Mouse (Mus musculus): ENCODE results near the gene Fcgr1.
"Not testable (repeated sequence)": the region's sequence is repeated elsewhere in the genome, so short reads cannot be mapped to it uniquely, and the experiment has no call there.

The Fcgr1 gene

DNA sequence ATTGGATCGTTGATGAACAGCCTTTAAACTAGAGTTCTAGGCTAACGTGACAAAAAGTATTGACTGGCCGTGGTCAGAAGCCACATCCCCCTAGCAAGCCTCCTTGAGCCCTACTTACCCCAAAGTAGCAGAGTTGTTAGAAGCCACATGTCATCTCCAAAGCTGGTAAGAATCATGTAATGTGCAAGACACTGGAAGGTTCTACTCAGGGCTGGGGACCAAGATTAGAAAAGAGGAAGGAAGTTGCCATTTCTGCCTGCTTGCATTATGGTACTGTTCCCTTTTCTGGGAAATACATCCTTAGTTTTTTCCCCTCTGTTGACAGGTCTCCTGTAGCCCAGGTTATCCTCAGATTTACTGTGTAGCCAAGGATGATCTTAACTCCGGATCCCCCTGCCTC, at the start of gene Fcgr1:
Gene Fcgr1, minus strand, starts transcription at position 183 of the 400 bp plus-strand sequence.
- DNase-seq: no peak

DNA sequence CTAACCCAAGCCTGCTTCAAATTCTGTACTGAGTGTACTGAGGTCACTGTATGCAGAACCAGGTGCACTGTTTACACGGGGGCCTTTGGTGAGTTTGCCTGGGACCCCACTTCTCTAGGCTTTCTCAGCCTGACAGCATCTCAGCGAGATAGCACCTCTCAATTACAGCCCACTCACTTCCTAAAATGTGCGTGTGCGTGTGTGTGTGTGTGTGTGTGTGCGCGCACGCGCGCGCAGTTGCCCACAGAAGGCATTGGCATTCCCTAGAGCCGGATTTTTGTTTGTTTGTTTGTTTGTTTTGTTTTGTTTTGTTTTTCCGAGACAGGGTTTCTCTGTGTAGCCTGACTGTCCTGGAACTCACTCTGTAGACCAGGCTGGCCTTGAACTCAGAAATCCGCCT, 48.9 kb upstream of the Fcgr1 start:
- not testable (repeated sequence) for DNase-seq

DNA sequence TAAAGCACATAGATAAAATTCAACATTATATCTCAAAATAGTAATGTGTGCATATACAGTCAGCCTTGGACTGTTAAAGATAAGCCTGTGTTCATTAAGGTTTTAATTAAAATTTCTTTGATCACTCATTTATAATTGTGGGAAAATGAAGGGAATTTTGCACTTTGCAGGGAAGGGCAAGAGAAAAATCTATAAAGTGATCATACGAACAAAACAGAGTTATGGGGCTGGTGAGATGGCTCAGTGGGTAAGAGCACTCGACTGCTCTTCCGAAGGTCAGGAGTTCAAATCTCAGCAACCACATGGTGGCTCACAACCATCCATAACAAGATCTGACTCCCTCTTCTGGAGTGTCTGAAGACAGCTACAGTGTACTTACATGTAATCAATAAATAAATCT, 48.3 kb upstream of the Fcgr1 start:
- DNase-seq: not testable (repeated sequence)

DNA sequence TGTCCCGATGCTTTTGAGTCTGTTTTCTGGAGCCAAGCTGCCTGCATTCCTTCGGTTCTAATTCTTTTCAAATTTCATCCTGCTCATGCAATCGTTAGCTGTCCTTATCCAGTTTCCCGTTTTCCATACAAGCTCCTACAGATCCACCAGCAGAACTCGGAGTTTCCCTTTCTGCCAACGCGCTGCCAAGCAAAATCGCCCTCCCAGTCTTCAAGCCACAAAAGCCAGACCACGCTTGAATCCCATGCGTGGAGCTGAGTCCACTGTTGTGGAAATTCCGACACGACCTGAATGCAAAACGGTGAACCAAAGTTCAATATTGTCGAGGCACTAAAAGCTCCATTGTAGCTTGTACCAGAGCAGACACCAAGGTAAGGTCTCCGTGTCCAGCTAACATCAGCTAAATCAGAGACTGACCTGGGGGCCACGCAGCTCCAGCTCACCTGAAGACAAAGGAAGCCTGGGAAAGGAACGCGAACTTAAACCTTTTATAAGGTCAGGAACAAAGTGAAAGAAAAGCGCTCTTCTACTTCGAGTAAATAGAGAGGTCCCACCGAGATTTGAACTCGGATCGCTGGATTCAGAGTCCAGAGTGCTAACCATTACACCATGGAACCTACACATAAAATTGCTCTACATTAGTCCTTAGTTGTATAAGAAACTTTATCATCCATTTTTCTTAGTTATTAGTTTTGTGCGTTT, 47.0 kb upstream of the Fcgr1 start:
- no peak for DNase-seq

DNA sequence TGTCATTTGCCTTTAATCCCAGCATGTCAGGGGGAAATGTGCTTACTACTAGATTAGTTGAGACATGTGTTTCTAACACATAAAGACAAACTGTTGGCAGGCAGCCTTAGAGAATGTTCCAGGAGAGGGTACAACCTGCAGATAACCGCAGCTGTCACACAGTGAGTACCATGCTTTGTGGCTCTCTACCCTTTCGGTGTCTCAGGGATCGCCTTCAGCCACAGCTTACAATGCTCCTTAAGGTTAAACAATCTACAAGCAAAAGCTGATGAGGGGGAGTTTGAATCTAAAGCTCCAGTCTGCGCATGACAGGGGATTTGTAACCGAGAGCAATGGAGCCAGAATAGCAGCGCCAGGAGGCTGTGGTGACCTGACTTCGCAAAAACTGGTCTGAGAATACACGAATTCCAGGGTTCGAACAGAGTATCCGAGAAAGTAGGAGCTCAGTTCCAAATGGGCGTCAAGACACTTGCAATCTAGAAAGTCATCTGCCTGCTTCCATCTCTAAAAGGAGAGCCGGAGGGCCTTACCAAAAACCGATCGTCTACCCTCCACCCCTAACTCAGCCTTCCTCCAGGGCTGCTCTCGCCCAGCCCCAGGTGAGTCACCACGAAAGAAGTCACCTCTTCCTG, 45.2 kb upstream of the Fcgr1 start:
- DNase-seq: no peak

DNA sequence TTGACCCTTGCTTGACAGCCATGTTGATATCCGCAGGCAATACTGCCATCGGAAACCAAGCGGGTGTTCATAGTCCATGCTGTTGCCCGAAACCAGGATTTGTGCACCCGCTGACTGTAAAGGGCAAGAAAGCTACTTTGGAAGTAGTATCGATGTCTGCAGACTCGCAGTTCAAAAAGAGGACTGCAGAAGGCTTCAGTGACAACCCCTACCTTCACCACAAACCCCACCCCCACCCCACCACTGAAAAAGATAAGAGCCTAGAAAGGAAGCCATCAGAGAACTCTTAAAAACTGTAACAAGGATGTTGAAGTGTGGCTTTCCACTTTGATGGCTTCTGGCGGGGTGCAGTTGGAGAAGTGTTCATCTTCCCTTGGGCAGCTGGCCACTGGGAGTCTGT, 44.3 kb upstream of the Fcgr1 start:
- no peak for DNase-seq

DNA sequence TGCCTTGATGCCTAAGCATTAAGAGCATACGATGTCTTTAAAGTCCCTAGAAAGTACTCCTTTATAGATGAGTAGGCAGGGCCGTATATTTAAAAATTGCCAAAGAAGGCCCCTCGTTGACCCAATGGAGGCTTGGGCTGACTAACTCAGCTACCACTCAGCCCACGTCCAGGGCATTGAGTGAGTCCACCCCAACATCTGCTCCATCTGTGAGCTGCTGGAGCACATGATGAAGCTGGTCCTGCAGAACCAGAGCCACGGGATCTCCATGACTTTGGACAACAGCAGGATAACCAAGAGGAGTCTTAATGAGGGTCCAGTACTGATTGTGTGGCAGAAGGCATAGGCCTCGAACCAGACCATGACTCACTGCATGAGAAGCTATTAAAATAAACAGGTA, 43.5 kb upstream of the Fcgr1 start:
- no peak for DNase-seq

DNA sequence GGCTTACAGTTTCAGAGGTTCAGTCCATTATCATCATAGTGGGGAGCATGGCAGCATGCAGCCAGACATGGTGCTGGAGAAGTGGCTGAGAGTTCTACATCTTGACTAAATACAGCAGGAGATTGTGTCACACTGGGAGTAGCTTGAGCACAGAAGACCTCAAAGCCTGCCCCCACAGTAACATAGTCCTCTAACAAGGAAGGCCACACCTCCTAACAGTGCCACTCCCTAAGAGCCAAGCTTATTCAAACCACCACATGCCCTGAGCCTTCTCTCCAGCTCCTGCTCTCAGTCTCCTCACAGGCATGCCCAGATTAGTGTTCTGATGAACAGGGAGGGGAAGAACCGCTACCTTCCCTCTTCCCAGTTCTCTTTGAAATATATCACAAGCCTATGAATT, 42.9 kb upstream of the Fcgr1 start:
- no peak for DNase-seq

DNA sequence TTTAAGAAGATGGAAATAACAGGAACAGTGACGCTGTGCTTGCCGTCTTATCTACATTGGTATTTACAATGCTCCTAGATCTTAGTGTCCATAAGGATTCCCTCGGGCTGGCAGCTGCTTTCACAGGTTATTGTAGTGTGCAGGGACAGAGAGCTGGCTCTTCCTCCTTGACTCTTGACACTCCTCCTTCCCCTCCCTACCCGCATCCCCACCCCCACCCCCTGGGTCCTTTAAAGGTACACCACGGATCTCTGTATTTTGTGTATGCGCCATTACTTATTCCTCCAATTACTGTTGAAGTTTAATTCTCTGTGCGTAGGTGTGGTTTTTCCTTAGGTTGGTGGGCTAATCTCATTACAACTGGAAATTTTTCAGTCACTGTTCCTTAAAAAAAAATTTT, 41.8 kb upstream of the Fcgr1 start:
- DNase-seq: no peak

DNA sequence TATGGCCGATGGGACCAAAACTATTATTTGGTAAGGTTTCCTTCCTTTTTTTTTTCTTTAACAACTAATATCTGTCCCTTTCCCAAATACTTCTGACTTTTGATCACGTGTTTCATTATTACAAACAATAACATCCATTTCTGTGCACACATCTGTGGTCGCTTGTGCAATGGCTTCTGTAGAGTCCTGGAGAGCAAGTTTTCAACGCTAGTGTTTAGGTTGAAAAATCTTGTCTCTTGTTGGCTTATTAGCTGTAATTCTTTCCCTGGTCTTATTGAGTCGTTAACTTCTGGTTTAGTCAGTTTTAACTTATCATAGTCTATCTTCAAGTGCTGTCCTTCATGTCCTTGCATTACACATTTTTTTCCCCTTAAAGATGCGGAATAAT, 41.4 kb upstream of the Fcgr1 start:
- DNase-seq: no peak

DNA sequence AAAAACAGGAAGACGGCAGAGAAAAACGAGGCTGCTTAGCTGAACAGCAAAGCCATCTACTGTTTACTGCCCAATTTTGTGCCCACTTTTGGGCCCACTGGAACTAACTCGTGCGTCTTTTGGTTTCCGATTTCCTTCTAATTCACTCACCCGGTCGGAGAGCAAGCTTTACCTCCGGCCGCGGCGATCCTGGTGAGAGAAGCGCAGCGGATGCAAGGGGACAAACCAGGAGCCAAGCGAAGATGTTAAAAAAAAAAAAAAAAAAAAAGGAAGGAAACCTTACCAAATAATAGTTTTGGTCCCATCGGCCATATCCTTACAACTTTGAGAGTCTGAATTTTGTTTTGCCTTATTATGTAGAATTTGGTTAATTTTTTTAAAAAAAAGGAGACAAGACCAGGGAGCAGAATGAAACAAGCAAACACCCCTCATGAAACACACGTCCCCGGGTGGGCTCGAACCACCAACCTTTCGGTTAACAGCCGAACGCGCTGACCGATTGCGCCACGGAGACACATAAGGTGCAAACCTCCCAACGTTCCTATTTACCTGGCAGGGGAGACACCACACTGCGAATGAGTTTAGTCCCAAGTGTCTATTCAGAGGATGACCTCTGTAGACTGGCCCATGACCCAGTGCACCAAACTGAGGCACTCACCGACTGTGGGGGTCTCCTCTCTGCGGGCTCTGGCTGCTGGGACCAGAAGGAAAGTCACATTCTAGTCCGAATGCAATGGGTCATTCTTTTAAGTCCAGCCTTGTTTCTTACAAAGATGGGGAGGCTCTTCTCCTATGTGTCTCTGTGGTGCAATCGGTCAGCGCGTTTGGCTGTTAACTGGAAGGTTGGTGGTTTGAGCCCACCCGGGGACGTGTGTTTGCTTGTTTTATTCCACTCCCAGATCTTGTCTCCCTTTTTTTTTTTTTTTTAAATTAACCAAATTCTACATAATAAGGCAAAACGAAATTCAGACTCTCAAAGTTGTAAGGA, 40.7 kb upstream of the Fcgr1 start:
- no peak for DNase-seq

DNA sequence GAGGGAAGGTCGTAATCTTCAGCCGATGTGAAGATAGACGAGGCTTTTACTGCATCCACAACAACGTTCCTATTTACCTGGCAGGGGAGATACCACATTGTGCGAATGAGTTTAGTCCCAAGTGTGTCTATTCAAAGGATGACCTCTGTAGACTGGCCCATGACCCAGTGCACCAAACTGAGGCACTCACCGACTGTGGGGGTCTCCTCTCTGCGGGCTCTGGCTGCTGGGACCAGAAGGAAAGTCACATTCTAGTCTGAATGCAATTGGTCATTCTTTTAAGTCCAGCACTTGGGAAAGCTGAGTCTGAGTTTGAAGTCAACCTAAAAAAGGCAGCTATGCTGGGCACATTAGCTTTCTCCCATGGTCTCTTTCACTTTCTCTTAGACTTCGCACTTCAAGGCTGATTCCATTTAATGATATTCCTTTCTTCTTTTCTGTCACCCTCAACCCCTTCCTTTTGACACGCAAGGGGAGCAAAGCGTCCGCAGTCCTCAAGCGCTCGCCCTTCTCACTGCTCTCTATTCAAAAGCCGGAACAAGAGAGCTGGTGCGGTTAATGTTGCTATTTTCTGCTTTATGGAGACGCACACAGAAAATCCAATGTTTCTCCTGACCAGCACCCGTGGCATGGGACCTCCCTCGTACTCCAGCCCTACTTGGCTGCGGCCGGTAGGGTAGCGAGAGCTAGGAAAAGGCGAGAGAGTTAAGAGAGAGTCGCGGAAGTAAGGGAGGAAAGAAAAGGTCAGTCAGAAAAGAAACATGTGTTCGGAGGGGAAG, 39.8 kb upstream of the Fcgr1 start:
- DNase-seq: no peak

DNA sequence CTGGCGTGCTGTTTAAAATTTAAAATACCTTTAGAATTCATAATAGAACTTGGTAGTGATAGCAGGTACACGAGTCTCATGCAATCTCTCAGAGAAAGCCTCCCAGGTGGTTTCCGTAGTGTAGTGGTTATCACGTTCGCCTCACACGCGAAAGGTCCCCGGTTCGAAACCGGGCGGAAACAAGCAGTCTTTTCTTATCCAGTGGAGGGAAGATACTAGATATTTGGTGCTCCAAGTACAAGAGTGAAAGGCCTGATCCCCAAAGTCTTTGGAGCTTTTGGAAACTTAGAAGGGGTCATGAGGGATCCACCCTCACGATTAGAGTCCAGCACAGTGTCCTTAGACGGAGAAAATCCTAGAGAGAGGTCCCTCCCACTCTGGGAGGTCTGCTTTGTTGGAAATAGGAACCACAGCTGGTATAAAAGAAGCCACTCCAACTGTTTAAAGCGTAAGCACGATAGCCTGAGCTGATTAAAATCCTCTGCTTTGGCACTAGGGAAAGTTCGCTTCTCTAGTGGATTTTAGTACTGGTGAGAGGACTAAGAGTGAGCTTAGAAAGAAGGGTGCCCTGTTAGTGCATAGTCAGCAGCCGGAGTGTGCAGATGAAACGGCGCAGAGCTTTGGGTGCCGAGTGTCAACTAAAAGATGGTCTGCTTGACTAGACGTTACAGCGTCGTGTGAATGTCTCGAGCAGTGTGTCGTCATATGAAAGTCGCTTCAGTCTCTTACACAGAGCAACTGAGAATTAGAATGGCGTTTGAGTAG, 39.0 kb upstream of the Fcgr1 start:
- DNase-seq: no peak

DNA sequence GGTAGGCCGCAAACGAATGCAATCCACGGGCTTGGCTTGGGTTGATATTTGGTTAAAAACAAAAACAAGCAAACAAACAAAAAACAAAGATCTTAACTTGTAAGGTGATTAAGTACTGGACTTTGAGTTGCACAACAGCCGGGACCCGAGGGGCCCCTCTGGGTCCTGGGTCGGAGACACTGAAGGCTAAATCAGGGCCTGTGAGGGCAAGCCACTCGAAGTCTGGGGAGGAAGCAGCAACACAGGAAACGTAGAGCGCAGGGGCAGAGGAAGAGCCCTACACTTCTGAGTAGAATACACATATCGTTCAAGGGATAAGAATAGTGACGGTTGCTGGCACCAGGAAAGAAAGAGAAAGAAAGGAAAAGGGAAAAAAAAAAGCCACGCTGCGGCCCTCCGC, 38.2 kb upstream of the Fcgr1 start:
- DNase-seq: no peak

DNA sequence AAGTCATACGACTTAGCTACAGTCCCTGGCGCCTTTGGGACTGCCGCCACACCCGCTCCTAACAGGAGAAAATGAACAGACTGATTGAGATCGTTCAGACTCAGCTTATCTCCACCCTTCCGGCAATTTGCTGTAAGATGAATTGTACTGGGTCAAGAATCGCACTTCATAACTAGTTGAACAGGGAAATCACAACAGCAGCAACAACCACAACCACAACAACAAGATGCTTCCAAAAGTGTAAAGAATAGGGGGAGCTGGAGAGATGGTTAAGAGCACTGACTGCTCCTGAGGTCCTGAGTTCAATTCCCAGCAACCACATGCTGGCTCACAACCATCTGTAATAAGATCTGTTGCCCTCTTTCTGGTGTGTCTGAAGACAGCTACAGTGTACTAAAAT, 37.7 kb upstream of the Fcgr1 start:
- no peak for DNase-seq

DNA sequence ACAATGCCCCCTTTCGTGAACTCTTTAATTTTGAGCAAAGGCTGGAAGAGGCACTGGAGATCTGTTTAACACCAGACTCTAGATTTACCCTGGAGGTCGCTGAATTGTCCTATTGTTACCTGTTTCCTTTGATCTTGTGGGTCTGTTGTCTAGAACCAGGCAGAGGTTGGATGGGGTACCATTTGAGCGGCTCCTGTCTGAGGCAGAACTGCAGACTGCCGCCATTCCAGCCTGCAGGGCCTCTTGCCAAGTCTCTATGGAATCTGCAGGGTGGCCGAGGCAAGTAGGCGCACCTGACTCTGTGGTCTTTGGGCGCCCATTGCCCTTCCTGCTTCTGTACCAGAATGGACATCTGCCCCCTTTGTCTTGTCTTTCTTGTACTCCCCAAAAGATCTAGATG, 36.8 kb upstream of the Fcgr1 start:
- no peak for DNase-seq

DNA sequence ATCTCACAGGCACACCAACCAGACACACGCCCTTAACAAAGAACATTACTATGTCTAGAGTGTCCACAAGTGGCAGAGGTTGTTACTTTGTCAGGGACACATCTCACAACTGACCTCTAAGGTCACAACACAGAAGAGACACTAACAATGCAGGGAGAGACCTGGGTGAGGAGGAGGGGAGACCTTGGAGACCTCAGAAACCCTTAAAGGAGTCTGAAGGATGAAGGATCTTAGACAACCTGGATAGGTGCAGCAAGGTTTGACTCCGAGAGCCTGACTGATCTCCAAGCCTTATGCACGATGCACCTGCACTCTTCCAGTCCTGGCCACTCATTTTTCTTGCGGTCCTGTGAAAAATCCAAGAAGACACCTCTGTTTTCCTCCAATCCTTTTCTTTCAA, 36.4 kb upstream of the Fcgr1 start:
- DNase-seq: no peak

DNA sequence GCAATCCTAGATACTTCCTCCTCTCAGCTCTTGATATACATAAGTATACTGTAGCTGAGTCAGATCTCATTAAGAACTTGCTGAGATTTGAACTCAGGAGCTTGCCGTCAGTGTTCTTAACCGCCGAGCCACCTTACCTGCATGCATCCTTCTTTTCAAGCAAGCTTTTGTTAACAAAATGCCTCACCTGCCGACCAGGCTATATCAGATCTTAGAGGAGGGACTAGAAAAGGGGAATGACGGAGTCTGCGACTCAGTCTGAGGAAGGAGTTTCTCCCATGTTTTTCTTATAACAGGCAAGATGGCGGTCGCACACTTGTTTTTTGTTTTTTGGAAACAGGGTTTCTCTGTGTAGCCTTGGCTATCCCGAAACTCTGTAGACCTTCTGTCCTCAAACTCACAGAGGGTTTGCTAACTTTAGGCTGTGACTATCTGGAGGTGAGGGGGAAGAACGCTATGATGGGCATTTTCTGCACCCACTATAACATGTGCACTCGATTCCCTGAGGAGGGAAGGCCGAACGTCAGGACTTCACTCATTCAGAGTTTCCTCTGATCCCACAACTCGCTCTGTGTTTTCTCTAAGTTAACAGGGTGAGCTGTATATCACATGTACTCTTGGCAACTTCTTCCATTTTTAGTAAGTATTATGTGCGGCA, 35.1 kb upstream of the Fcgr1 start:
- DNase-seq: no peak

DNA sequence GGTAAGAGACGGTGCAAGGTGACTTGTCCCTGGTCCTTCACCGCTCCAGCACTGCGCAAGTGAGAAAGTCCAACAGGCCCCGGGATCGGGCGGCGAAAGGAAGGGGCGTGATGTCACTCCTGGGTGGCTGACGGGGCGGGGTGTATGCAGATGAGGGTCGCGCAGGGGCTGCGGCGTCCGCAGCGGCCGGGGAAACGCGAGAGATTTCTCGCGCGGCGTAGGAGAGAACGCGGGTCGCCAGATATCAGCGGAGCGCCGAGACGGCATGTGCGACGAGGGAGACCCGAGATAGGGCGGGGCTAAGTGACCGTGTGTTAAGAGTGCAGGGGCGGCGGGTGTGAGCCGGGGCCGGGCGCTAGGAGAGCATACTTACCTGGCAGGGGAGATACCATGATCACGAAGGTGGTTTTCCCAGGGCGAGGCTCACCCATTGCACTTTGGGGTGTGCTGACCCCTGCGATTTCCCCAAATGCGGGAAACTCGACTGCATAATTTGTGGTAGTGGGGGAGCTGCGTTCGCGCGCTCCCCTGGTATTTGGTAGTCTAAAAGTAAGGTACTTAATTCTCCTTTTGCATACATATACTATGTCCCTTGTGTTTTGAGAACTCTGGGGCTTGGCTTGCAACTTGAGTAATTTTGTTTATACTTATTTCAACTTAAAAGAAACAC, 34.4 kb upstream of the Fcgr1 start:
- DNase-seq: not testable (repeated sequence)

DNA sequence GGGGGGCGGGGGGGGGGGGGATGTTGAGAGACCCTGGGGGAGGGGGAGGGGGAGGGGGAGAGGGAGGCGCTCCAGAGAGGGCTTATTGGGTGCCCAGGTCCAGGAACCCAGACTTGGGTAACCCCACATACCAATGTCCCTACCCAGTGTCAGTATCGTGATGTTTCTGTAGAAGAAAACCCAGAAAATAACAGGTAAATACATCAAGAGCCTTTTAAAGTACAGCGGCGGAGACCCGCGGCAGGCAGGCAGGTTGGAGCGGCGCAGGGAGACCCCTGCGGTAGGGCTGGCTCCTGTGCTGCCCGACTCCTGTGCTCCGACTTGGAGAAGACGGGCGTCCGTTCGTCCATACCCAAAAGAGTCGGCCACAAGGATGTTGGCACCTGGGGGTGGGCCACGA, 33.9 kb upstream of the Fcgr1 start:
- DNase-seq: no peak

DNA sequence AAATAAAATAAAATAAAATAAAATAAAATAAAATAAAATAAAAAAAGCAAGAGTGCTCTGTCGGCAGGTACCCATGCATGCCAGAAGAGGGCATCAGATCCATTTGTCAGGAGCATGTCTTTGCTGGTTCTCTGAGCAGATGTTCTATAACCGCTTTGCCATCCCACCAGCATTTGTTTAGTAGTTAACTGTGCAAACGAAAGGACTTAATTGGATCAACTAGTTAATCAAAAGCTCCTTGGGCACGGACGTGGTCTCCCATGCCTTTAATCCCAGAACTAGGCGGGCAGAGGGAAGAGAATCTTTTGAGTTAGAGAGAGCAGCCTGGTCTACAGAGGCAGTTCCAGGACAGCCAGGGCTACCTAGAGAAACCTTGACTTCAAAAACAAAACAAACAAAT, 33.4 kb upstream of the Fcgr1 start:
- DNase-seq: no peak

Data from kidney, adult 11 months (tissue).